Mouse (Mus musculus) ovary, adult 18-20 months (tissue): ENCODE measurements around the gene Kcnk10.

Source experiments
- DNase-seq: peaks from one replicate; pipeline ENCODE4 v3.0.0; 2022; ENCODE audit warnings: low spot score, mixed read lengths

Gene Kcnk10

DNA sequence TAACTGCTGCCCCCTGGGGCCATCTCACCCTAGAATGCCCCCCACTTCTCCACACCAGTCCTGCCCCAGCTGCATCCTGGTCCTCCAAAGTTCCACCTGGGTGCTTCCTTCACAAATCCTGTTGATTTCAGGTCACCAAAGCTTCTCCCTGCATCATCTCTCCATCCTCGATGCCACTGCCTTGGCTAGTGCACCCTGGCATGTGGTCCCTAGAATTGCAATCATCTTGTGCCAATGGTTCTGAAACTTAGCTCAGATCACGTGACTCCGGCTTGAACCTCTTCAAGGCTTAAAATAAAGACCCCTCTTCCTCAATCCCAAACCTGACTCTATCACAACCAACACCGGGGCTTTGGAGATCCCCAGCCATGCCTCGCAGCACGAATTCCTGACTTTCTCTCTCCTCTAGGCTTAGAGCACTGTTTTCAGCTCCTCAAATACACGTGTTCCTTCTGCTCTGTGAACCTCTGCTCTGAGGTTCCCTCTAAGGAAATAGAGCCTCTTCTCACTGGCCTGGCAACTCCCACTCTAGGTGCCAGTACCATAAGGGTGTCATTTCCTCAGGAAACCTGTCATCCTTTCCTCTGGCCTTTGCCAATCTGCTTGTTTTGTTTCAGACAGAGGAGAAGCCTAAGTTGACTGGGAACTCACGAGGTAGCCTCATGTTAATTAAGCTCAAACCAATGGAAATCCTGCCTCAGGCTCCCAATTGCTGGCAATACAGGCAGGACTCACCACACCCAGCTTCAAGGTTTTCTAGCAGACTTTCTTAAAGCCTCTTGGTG, 6.0 kb downstream of the Kcnk10 start:
- DNase-seq, result no peak

DNA sequence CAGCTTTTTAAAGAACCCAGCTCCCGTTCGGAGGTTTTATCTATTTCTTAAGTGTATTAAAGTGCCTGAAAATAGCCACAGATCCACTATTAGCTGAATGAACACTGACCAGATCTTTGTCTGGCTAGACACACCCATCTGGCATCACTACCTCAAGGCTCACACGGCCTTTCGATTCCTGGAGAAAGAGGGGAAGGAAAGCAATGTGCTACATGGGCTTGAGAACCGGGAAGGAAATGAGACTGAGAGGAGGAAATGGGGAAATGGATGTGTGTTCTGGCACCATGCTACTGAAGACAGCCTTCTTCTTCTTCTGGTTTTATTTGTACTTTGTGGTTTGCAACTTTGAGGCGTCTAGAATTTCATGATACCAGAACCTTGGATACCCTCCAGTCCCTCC, 8.7 kb downstream of the Kcnk10 start:
- no peak for DNase-seq

DNA sequence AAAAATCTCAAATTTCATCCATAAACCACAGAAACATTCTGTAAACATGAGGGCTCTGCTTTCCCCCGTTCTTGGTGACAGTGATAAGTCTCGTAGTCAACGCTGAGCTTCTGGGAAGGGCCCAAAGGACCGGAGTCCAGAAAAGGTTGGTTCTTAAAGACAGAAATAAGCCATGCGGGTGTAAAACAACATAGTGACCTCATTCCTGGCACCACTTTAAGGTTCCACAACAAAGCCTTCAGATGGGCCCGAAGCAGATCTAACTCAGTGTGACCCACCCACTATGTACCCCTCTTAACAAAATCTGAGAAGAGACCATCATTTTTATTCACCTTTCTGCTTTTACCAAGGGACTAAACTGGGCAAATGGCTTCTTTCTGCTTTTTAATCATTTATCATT, 10.2 kb downstream of the Kcnk10 start:
- DNase-seq, result no peak

DNA sequence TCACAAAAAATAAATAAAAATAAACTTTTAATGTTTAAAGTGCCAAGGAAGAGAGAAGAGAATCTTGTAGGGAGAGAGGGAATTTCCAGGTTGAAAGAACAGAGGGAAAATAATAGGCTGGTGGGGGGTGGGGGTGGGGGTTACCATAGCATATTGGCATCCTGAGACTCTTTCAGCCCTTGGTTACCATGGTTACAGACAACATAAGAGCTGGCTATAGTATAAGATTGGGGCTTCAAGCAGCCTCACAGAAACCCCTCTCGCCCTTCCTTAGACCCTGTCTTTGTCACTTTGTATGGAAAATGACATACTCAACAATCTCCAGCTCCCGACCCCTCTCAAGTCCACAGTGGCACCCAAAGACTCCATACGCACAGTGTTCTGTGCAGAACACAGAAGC, 13.7 kb downstream of the Kcnk10 start:
- no peak for DNase-seq

DNA sequence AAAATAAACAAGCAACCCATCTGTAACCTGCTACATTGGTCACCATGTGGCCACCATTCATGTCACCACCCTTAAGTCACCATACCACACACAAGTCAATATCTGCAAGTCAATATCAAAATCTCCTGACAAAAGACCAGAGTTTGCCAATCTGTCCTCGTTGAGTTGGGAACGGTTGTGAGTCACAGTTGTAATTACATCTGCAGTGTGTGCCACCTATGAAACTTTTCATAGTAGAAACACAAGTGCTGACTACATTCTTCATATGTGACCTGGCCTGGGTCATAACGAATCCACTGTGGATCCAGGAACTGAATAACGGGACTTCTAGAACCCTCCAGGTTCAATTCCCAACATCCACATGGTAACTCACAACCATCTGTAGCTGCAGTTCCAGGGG, 14.8 kb downstream of the Kcnk10 start:
- DNase-seq, result no peak

DNA sequence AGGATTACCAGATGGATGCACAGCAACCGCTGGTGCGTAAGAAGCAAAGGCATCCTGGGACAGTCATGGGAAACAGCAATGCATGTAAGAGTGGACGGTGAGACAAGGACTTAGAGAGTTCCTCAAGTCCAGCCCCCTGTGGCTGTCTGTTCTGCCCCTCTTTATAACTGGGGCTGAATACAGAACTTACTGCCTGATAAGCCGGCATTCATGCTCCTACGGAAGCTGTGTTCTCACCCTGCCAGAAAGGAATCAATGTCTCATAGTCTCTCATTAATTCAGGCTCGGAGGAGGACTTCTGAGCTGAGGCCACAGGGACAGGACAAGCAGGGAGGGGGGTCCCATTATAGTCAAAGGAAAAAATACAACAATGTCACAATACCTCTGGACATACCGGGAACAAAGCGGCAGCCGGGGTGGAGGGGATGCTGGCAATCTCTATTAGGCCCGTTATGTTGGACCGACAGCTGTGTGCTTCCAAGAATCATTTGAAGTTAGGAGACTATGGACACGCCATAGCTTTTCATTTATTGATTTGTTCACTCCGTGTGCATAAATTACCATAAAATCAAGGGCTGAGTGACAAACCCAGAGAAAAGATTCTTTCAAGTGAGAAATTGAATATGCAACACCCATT, 15.7 kb downstream of the Kcnk10 start:
- DNase-seq, result no peak

DNA sequence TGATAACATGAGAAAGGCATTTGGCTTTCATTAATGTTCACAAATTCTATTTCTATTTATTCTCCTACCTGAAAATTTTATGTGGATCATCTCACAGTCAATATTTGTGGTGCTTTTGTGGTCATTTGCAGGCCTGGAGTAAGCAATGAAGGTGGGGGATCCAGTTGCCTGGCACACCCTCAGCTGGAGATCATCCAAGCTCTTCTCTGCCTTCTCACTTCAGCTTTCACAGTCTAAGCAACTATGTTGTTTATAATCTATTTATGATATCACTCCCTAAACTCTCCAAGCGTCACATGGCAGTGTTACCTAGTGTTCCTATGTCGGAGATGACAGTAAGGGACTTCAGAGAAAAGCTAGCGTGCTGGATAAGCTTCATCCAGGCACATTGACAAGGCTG, 18.1 kb downstream of the Kcnk10 start:
- no peak for DNase-seq

DNA sequence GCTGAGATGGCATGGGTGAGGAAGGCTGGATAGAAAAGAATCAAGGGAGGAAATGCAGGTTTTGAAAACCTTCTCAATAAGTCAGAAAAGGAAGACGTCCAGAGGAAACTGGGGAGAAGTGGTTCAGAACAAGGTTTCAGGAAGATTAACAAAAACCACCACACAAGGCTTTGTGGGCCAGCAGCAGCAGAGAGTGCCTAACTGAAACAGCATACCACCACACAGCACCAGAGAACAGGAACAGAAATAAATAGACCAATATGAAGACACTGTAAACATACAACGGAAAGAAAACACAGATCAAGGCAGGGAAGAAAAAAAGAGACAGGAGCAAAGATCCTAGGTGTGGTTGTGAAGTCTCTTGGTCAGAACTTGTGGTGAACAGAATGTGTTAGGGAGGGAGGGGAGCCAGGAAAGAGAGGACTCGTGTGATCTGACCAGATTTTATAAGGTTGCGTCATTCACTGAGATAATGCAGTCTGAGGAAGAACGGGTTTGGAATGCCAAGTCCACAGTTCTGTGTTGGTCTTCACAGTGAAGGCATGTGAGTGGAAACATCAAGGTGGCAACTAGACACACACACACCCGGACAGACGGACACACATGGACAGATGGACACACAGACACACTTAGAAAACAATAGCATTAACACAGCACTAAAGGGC, 21.0 kb downstream of the Kcnk10 start:
- no peak for DNase-seq

DNA sequence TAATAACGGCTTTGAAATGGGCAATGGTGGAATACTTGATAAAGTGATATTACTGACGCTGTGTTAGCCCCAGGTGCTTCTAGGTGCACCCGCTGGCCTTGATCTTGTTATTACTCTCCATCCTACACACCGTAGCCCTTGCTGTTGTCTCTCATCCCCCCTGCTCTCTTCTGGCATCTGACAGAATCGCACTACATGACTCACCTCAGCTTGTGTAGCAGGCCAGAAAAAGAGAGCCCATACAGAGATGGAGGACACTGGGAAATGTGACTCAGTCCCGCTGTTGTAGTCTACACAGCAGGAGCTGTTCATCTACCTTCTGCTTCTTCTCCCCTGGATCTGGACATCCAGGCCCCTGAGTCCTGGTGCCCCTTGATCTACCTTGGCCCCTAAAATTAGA, 28.1 kb downstream of the Kcnk10 start:
- DNase-seq, result no peak

DNA sequence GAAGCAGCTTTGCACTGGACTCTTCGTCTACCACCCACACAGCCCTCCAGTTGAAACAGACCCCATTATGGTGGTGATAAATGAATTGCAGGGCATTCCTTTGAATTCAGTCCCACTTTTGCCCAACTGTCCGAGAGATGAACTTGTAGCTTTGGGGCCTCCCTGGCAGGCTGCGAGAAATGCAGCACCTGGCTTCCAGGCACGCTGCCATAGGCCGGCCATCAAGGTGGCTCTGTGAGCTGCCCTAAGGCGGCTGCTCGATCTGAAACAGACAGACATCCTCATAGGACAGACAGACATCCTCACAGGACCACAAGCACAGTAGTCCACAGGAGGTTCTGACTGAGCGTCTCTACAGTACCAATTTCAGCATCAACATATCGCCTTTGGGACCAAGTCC, 30.0 kb downstream of the Kcnk10 start:
- DNase-seq, result no peak

DNA sequence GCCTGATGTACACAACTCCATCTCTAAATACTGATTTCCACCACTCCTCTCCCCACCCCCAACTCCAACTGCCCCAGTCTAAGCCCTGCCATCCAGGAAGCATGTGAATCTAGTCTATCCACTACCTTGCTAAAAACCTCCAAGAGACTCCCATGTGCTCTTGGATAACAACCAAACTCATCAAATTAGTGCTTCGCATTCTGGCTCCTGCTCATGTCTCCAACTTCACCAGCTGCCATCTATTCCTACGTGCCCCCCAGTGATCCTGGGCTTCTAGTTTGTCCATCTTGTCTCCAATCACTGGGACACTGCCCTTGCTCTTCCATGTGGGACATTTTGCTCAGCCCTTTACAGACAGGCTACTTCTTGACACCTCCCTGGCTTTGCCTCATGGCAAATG, 32.2 kb downstream of the Kcnk10 start:
- DNase-seq, result no peak

DNA sequence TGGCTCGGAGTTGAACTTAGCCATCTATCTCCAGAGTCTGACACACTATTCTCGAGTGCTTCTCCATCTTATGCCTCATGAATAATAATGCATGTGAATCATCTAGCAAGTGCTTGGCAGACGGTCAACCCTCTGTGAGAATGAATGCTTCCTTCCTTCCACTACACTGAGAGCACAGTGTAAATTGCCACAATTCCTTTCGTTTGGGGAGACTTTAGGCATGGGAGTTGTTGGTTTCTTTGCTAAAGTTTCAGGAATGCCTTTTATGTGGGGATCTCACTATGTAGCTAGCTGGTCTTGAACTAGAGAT, 32.9 kb downstream of the Kcnk10 start:
- no peak for DNase-seq

DNA sequence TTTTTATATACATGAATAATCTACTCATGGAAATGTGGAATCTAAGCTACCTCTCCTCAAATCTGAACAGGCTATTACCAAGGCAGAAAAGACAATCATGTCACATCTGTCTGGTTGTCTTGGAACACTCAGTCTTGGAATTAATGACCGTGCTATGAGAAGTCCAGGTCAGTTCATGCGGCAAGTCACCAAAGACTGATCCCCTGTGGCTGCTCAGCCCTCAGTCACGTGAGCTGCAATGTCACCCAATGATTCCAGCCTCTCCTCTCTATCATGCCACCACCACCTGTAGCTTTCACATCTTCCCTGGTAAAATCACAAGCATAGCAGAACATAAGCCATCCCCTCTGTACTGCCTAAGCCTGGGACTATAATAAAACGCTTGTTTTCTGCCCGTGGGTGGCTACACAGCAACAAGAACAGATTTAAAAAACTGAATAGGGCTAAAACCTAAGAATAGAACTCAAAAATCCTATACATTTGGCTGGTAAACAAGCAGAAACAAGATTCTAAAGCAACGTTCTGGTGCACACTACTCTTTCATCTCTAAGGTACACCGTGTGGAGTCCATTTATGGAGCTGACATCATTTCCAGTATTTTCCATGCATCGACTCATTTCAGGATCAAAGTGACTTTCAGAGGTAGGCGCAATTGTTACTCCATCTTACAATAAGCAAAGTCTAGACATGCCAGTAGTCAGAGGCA, 33.4 kb downstream of the Kcnk10 start:
- DNase-seq, result no peak

DNA sequence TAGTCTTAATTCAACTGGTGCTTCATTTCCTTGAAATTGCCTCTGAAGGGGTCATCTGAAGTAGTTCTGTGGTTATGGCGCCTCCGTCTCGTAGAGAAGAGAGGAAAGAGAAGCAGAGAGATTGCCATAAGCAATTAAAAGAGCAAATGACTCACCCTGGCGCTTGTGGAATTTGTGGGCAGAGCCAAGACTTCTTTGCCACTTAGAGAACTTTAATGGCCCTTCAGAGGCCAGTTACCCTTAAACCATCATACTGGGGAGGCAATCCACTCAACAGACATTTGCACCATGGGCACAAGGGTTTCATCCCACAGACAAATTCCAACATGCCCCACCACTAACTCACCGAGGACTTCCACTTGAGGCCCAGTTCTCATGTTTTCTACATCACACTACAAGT, 41.4 kb downstream of the Kcnk10 start:
- DNase-seq, result no peak

DNA sequence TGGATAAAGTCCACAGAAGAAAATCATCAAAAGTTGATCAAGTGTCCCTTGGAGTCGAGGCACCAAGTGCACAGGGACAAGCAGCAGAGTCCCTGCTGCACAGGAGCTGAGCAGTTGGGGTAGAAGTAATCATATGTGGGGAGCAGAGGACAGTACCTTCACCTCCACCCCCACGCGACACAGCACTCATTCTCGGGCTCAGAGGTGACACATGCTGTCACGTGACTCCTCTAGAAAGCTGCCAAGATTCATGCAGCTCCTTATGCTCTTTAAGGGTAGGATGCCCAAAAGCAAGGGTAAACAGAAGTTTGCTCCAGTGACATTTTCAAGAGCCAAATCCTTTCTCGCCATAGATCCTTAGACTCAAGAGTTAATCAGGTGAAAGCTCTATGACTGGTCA, 42.1 kb downstream of the Kcnk10 start:
- DNase-seq, result no peak

DNA sequence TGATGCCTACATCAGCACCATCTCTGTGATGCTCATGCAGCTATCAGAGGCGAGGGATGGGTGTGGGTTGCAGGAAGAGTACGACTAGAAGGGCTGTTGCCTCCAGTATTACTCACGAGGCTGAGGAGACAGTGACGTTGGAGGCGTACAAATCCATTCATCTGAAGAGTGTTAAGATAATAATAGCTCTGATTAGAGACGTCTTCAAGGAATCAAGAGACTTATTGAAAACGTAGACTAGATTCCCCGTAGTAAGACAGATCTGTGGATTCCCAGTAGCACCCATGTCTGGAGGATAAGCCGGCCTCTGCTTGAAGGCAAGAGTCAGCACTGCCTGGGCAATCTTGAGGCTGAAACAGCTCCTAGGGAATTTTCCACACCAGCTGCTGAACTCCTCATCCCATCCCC, 42.6 kb downstream of the Kcnk10 start:
- DNase-seq, result no peak

DNA sequence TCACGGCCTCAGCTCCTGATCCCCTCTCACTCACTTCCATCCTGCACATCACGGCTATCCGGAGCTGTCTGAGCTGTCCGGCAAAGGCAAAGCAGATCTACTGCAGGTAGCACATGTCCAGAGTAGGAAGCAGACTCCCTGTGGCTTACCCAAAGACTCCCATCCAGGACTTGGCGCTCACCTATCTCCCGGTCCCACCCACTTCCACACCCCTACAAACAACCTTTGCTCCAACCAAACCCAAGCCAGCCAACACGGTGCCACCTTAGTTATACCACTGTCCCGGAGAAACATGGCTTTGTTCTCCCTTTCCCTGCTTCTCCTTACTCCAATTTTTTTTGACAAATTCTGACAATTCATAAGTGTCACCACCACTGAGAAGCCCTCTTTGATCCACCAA, 49.5 kb downstream of the Kcnk10 start:
- no peak for DNase-seq

DNA sequence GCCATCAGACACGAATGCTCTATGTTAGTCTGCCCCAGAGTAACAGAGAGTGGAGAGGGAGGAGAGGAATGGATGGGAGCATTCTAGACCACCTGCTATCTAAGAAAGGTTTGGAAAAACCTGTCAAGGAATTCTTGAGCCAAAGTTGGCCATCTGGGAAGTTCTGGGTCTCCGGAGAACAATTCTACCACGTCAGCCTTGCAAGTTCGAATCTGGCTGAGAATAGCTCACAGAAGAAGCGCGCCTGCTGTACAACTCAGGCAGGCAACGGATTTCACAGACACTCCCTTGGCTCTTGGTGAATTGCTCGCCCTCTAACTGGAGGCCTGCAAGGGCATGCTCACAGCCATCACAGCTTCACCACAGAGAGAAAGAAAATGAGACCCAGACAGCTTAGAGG, 52.7 kb downstream of the Kcnk10 start:
- no peak for DNase-seq

DNA sequence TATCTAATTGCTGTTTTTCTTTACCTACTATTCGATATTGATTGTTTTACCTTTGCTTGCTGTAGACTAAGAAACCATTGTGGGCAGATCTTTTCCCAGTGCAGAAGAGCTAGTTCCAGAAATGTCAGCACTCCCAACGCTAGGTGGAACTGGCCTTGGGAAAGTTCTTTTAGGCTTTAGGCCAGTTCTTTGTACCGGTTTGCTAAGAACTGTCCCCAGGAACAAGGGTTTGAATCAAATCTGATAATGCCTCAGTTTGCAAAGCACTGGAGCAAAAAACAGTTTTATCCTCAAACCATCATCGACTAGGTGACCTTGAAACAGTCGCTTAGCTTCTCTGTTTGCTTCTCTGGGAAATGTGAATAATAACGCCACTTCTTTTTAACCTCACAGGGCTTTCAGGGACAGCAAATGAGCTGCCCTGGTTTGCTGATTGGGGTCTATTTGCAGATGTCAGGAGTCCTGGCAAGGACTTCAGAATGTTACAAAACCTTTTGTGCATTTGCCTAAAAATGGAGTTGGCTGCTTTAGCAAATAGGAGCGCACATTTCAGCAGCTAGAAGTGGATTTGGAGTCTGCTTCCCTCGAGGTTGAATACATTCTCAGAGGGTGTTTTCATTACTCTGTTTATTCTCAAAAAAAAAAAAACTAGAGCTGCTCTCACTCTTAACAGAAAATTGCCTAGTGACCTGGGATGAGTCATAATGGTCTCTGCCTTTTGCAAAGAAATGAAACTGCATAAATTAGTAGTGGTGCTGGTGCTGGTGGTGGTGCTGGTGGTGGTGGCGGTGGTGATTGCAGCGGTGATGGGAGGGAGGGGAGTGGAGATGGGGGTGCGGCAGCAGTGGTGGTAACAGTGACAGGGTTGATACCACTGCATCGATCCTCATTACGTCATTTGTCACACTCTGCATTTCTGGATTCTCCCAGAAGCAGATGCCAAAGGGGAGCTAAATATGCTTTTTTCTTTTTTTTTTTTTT, 53.5 kb downstream of the Kcnk10 start:
- DNase-seq, result no peak

DNA sequence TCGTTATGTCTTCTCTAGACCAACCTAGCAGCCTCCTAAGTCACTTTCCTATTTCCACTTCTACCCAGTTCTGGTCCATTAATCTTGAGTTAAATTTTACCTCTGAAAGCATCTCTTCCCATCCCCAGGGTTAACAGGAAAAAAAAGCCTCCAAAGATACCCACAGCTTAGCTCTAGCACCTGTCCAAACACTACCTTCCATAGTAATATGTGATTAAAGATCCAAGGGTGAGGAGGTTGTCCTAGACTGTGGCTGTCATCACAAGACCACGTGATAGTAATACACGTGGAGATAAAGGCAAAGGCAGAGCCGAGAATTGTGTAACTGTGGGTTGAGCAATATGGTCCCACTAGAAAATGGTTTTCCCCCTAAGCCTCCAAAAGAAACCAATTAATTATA, 56.8 kb downstream of the Kcnk10 start:
- no peak for DNase-seq

DNA sequence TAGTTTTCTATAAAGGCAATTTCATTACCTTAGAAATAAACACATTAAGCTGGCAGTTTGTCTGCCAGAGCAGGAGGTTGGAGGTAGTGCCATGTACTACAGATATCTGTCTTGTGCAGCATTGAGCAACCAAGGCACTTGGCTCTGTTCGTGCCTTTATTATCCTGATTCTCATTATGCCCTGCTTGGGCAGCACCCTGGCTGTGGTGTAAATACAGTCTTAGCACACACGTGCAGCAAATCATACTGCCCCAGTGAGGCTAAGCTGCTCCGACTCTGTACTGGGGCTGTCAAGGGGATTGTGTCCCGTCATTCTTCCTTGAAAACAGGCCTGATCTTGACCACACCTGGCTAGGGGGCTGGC, 57.6 kb downstream of the Kcnk10 start:
- DNase-seq, result no peak
